ENCODE assay signal across 7 mouse cellular contexts in the genomic region with DNA sequence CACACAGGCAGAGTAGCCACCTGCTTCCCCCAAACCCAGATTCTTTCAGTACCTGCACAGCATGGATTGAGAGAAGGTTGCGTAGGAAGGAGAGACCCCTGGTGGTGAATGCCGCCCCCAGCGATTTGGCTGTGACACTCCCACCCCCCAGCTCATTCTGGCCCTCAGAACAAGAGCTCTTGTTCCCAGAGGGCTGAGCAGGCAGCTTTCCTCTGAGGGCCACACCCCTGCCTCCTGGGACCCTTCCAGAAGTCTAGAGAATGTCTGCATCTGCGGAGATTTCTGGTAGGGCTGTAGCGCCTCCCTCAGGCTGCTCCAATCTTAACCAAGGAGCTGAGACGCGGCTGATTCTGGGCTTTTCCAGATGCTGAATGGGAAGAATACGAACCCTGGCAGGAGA.
A peak's percentile ranks its signal among the peaks of the same experiment; 100 is the strongest.
DNase-seq lines count a peak whose midpoint lies in the region; ATAC-seq and TF ChIP-seq lines count a peak whose summit lies in the region.

No protein-coding gene starts in this region.

- no peak overlapping the region for H3K4me2 ChIP-seq in hindbrain, postnatal 0 days (ENCODE audit: low read depth, low read length)
- H3K4me2 ChIP-seq in midbrain, embryonic 16.5 days (ENCODE audit: low read length), result no peak overlapping the region

- peaks cover 49% of the 10 kb centered on the region for H3K4me1 ChIP-seq in E14TG2a.4 (replicated peaks; ENCODE audit: low read depth, low read length)
- H3K4me1 ChIP-seq in hindbrain, postnatal 0 days (ENCODE audit: insufficient read depth, low read length), result peaks cover 27% of the 10 kb centered on the region
- H3K4me1 ChIP-seq in midbrain, embryonic 16.5 days (ENCODE audit: control insufficient read depth, insufficient read depth, low read length), result peaks cover 55% of the 10 kb centered on the region

- no peak overlapping the region for H3K4me3 ChIP-seq in E14TG2a.4 (replicated peaks; ENCODE audit: low read length)
- no peak overlapping the region for H3K4me3 ChIP-seq in hindbrain, postnatal 0 days (ENCODE audit: low read length)
- H3K4me3 ChIP-seq in midbrain, embryonic 16.5 days (ENCODE audit: low read depth, low read length), result no peak overlapping the region

- peak overlapping the region; percentile 60; the same call in 1 of the 2 replicates for H3K27ac ChIP-seq in hindbrain, postnatal 0 days
- peak overlapping the region; percentile 17; the same call in 1 of the 2 replicates for H3K27ac ChIP-seq in midbrain, embryonic 16.5 days (ENCODE audit: low read length)

- H3K27me3 ChIP-seq in E14TG2a.4 (ENCODE audit: insufficient read depth, low read length), result peaks cover 7% of the 10 kb centered on the region; the same call in 1 of the 2 replicates
- H3K27me3 ChIP-seq in hindbrain, postnatal 0 days (ENCODE audit: insufficient read depth, low read length), result no peaks in the 10 kb centered on the region
- H3K27me3 ChIP-seq in midbrain, embryonic 16.5 days (ENCODE audit: control insufficient read depth, insufficient read depth, low read depth, low read length), result no peaks in the 10 kb centered on the region

- ATAC-seq in hindbrain, postnatal 0 days, result peak; percentile 57; the same call in 1 of the 2 replicates
- ATAC-seq in midbrain, embryonic 16.5 days, result no peak; the same call in 1 of the 2 replicates

- TF ChIP-seq CTCF in E14TG2a.4 (conservative IDR thresholded peaks at IDR 0.05; ENCODE audit: low read length), result peak; percentile 47
- peak; percentile 69 for TF ChIP-seq CTCF in hindbrain, postnatal 0 days (IDR thresholded peaks at IDR 0.05; ENCODE audit: low read depth)

- 0 out of 2 replicates have a peak, but pooled peaks cover 3% of the 10 kb centered on the region for H3K9me3 ChIP-seq in E14TG2a.4 (ENCODE audit: low read length)
- H3K9me3 ChIP-seq in hindbrain, postnatal 0 days (ENCODE audit: low read length), result no peaks in the 10 kb centered on the region
- H3K9me3 ChIP-seq in midbrain, embryonic 16.5 days (replicated peaks; ENCODE audit: control insufficient read depth, low read length, poor library complexity, severe bottlenecking), result no peaks in the 10 kb centered on the region

- 25% methylated on average over 8 of the region's 8 CpGs for WGBS in hindbrain, postnatal 0 days
- WGBS in midbrain, embryonic 16.5 days, result 22% methylated on average over 8 of the region's 8 CpGs

- no peaks in the 10 kb centered on the region; the same call in 1 of the 2 replicates for H3K36me3 ChIP-seq in E14TG2a.4 (ENCODE audit: insufficient read depth, low read length)
- no peaks in the 10 kb centered on the region for H3K36me3 ChIP-seq in hindbrain, postnatal 0 days (ENCODE audit: insufficient read depth, low read length)
- no peaks in the 10 kb centered on the region for H3K36me3 ChIP-seq in midbrain, embryonic 16.5 days (ENCODE audit: control insufficient read depth, insufficient read depth, low read length)

- H3K9ac ChIP-seq in hindbrain, postnatal 0 days (replicated peaks; ENCODE audit: low read length), result no peak overlapping the region
- no peak overlapping the region; the same call in 1 of the 2 replicates for H3K9ac ChIP-seq in midbrain, embryonic 16.5 days (ENCODE audit: low read depth, low read length)

- DNase-seq in B cell, adult 2 months, result peak; percentile 26 to 31
- peak; percentile 32 for DNase-seq in forelimb bud, embryonic 11.5 days (ENCODE audit: low read depth, low spot score)
- DNase-seq in hindbrain, postnatal 0 days (ENCODE audit: low spot score), result peak; percentile 83
- DNase-seq in c-Kit-positive CD71-positive TER-119-positive erythroid progenitor cells, embryonic 14.5 days (ENCODE audit: low spot score), result no peak
- DNase-seq in ovary, postnatal 10 days (ENCODE audit: low spot score), result no peak

Comparison
In these comparisons a context has a peak if more than half of its experiments do, and no peak if none do; other contexts are left out.
1. DNase-seq: peak in B cell, adult 2 months (2 of 2), forelimb bud, embryonic 11.5 days (single experiment) and hindbrain, postnatal 0 days (single experiment); none in c-Kit-positive CD71-positive TER-119-positive erythroid progenitor cells, embryonic 14.5 days (single experiment) and ovary, postnatal 10 days (single experiment).